Mouse (Mus musculus): ENCODE data around the gene Hs3st5.
"Not testable (repeated sequence)": the region's sequence is repeated elsewhere in the genome, so short reads cannot be mapped to it uniquely, and the experiment has no call there.

The Hs3st5 gene

DNA sequence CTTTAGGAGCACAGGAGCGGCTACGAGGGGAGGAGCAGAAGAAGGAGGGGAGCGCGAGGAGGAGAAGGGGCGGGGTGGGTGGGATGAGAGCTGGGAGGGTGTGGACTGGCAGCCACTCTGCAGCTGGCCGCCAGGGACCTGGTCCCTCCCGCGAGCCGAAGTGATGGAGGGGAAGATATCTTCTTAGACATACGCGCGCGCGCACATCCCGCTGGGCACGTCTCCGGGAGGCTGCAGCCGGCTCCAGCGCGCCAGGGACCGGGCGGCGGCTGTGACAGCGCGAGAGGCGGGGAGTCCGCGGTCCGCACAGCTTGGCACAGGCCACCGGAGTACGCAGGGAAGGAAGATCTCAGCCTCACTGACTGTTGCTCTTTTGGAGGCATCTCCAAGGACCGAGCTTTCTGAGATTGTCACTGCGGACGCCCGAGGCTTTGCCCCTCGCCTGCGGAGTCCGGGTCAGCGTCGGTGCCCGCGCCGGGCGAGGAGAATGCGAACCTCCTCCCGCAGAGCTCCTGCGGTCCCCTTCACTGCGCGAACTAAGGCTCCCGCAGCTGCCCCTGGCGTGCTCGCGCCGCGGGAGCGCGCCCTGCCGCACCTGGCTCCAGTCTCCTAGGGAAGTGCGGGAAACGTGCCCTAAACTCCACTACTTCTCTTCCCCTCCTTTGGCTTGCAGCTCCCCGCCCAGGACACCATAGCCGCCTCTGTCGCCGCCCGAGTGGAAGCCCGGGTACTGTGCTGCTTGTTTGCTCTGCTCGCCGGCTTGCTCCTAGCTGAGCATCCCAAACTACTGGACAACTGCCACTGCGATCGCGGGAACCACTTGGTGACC lies at the start of gene Hs3st5:
Gene Hs3st5 (plus strand): TSS at position 88 of the 829 bp plus-strand sequence.
- DNase-seq (ENCODE audit: inconsistent ontology term) = peak; percentile 94

GRCm38 (mm10) chr10:36468664-36469063 lies 38.0 kb upstream of the Hs3st5 start:
- DNase-seq (ENCODE audit: inconsistent ontology term) = no peak

- no peak for DNase-seq (ENCODE audit: inconsistent ontology term)
Observed at GRCm38 (mm10) chr10:36471135-36471534, 35.5 kb upstream of the Hs3st5 start.

GRCm38 (mm10) chr10:36474834-36475233 lies 31.8 kb upstream of the Hs3st5 start:
- no peak for DNase-seq (ENCODE audit: inconsistent ontology term)

DNA sequence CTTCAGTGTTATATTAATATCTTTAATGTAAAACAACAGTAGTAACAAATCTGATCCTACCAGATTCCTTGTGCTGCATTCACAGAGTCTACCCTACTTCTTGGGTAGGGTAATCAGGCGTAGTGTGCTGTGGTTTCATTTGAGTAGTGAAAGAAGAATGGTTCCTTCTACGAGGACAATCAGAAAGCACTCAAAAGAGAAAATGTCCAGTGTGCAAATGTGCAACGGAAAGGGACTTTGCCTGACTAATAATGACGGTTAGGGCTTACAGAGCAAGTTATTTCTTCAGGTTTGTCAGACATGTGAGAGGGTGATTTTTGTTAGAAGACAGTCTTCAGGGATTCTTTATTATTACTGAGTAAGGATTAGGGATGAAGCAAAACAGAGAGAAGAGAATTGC lies 29.1 kb upstream of the Hs3st5 start:
- DNase-seq (ENCODE audit: inconsistent ontology term) = no peak

DNA sequence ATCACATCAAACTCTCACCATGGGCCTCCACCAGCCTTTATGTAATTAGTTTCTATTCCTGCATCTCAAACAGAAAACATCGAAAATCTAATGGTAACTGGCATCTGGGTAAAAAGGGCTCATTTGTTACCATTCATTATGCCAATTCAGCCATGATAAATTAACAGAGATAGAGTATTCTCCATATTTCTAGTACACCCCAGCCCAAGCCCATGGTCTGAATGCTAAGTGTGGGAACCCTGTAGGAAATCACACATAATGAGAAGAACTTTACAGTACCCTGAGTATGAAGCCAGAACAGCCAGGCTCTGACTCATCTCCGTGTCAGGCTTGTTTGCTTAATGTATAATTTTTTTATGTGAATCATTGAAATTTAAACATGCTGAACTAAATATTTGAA lies 23.3 kb upstream of the Hs3st5 start:
- DNase-seq (ENCODE audit: inconsistent ontology term) = peak; percentile 51

DNA sequence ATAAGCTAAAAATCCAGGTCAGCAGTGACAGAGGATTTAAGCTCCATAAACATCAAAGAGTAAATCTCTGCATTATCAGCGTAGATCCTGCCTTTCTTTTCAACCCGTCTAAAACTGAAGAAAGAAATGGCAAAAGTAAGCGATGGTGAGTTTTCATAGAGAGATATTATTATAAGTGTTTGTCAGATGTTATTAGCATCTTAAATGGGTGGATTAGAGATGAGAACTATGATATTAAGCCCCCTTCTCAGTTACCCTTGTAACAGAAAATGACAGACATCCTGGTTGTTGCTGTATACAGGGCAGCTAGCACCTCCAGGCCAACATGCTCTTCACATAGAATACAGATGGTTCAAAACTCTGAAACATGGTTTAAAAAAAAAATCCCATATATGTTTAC lies 22.6 kb upstream of the Hs3st5 start:
- DNase-seq (ENCODE audit: inconsistent ontology term) = no peak

DNA sequence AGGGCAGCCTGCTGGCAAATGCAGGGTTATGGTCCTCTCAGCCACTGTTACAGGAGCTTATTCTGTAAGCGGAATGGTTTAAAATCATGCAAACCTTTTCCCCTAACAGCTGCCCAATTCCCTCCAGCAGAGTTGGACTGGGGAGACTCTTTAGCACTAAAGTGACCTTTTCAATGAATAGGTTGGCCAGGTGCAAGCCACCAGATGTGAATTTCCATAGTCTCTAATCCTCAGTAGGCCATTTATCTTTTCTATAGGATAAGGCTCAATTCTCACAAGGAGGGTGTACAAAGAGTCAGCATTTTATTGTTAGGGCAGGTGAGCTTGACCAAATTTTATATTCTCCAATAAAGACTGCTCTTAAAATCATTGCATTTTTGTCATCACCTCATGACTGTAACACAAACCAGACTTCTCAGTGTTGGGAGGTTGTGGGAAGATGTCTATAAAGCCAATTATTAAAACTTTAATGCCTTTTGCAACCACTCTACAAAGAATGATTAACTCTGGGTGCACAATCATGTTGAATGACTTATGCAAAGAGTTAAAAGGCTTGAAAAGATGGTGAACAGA lies 21.8 kb upstream of the Hs3st5 start:
- no peak for DNase-seq (ENCODE audit: inconsistent ontology term)

- peak; percentile 55 for DNase-seq (ENCODE audit: inconsistent ontology term)
Observed at GRCm38 (mm10) chr10:36493566-36493965, 13.0 kb upstream of the Hs3st5 start.

- DNase-seq (ENCODE audit: inconsistent ontology term) = no peak
Observed at GRCm38 (mm10) chr10:36499713-36500112, 6.9 kb upstream of the Hs3st5 start.

- DNase-seq (ENCODE audit: inconsistent ontology term) = no peak
Observed at GRCm38 (mm10) chr10:36506033-36506726, 434 bp upstream of the Hs3st5 start.

DNA sequence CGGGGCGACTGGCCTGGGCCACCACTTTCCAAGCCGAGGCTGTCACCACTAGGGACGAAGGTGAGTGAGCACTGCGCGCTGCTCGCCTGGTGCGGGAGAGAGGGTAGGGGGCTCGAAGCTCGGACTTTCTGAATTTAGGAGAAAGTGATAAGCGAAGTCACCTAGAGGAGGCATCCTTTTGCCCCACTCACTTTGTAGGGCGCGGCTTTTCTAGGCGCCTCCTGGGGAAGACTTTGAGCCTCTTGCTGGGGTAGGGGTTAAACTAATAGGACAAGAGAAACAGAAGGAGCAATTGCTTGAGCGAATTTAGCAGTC lies 899 bp downstream of the Hs3st5 start:
- no peak for DNase-seq (ENCODE audit: inconsistent ontology term)

GRCm38 (mm10) chr10:36507991-36508546 lies 1.5 kb downstream of the Hs3st5 start:
- DNase-seq (ENCODE audit: inconsistent ontology term) = no peak

DNA sequence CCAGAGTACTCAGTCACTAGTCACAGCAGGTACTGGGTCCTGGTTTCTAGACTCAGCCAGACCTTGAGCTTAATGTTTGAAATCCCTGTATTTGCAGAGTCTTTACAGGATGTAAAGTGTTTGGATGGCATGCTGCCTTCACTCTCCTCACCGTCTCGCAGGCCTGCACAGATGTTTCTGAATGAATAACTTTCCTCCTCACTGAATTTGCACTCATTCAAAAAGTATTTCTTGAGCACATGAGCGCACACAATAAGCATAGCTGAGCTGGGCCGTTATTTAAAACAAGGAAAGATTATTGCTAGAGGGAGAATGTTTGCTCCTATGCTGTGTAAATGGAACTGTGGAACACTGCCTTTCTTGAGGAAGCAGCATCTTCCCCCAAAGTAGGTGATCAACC lies 2.9 kb downstream of the Hs3st5 start:
- peak; percentile 81 for DNase-seq (ENCODE audit: inconsistent ontology term)

DNA sequence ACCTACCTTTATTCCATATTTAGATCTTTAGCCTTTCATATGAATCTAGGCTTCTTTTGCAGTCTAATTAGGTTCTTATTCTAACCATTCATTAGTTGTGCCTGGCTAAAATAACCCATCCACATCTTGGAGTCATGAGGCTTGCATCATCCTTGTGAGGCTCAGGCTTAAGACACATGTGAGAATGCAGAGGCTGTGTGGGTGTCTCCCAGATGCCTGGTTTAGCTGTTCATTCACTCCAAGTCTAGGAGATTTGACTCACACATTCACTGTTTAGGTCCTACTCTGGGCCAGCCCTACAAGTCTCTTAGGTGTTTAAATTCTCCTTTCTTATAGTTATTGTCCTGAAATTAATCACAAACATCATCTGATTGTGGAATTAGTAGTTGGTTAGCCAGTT lies 17.3 kb downstream of the Hs3st5 start:
- DNase-seq (ENCODE audit: inconsistent ontology term) = no peak

DNA sequence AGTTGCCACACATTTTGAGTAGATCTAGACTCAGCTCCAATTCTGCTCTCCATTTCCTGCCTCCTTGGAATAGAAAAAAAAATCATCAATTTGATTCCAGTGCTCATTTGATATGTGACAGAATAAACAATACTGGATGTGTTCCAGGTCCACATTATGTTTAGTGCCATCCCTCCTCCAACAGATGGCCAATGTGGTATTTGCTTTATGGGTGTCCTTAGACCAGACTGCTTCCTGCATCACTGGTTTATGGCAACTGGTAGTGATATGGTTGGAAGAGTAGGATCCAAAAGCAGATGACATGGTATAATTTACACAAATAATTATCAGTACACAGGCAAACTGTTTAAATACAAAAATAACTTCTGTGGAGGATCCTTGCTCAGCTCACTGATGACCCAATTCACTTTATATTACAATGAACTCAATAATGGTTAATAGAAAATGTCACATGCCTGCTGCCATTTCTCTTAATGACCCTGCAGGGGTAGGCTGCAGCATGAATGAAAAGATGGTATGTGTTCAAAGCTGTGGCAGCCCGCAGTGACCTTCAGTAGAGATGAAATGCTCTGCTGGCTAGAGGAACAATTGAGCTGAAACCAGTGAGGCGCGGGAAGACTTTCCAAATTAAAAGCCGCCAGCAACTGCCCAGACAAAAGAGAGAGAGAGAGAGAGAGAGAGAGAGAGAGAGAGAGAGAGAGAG lies 27.2 kb downstream of the Hs3st5 start:
- peak; percentile 89 for DNase-seq (ENCODE audit: inconsistent ontology term)

DNA sequence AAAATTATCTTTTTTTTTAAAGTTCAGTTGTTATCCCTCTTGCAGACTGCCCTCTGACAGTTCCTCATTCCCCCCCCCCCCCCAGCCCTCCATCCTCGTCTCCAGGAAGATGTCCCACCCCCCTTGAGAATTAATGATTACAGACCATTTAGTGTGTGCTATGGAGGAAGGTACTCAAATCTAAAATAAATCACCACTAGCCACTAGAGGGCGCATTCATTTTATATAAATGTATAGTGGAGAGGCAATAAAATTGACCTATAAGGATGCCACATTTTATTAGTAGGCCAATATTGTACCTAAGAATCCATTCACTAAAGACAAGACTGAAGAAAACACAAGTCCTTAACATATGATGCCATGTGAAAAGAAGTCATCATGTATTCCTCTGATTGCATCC lies 40.0 kb downstream of the Hs3st5 start:
- no peak for DNase-seq (ENCODE audit: inconsistent ontology term)

GRCm38 (mm10) chr10:36547713-36548112 lies 41.1 kb downstream of the Hs3st5 start:
- DNase-seq (ENCODE audit: inconsistent ontology term) = not testable (repeated sequence)

DNA sequence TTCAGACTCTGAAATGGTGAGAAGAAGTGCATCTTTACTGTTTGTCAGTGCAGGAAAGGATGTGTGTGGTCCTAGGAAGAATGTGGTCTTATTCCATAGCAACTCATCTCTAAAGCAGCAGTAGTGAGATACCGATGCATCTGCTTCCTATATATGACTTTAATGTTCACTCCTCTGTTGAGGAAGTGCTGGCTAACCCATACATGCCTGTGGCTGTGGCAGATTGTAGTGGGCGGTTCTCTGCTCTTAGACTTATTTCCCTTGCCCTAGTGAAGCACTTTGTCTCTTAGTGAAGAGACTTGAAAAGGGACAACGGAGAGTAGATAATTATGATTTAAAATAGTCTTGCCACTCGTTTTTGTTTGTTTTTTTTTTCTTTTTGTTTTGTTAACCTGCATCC lies 47.4 kb downstream of the Hs3st5 start:
- no peak for DNase-seq (ENCODE audit: inconsistent ontology term)

- DNase-seq (ENCODE audit: inconsistent ontology term) = no peak
Observed at GRCm38 (mm10) chr10:36554941-36555888, 48.6 kb downstream of the Hs3st5 start.

- DNase-seq (ENCODE audit: inconsistent ontology term) = no peak
Observed at GRCm38 (mm10) chr10:36556128-36556527, 49.5 kb downstream of the Hs3st5 start.

All from Muller cell, postnatal 12 days (primary cell).